Mouse (Mus musculus) frontal cortex, postnatal 14 days (tissue): ENCODE measurements around the gene Rassf1.
"Not testable (repeated sequence)": the region's sequence is repeated elsewhere in the genome, so short reads cannot be mapped to it uniquely, and the experiment has no call there.

Source experiments
- DNase-seq, 2 experiments: peaks; one replicate each; pipeline ENCODE4 v3.0.0; 2022; ENCODE audit warnings: low spot score in 2 of 2

Gene Rassf1

GRCm38 (mm10) chr9:107555701-107556100 lies 4.3 kb downstream of the Rassf1 start:
- DNase-seq = no peak

GRCm38 (mm10) chr9:107556346-107556745 lies 5.0 kb downstream of the Rassf1 start:
- DNase-seq = no peak

GRCm38 (mm10) chr9:107563029-107563581 lies 11.8 kb downstream of the Rassf1 start, which contains the start of gene Tusc2:
Tusc2 (plus strand) TSS chr9:107563255.
- peak; percentile 92 to 93 for DNase-seq

- not testable (repeated sequence) for DNase-seq
These were observed 14.2 kb downstream of the Rassf1 start for GRCm38 (mm10) chr9:107565556-107565955.

GRCm38 (mm10) chr9:107566041-107566709 lies 14.8 kb downstream of the Rassf1 start:
- peak in 1 of 2 experiments; percentile 68 for DNase-seq

- DNase-seq = no peak
These were observed 15.5 kb downstream of the Rassf1 start for GRCm38 (mm10) chr9:107566855-107567254.

GRCm38 (mm10) chr9:107567702-107568319 lies 16.5 kb downstream of the Rassf1 start, which contains the start of gene Hyal2:
Hyal2 (plus strand) TSS chr9:107567945.
- no peak for DNase-seq

- DNase-seq = peak; percentile 69 to 73
These were observed 17.2 kb downstream of the Rassf1 start for GRCm38 (mm10) chr9:107568331-107569261.

GRCm38 (mm10) chr9:107569270-107569669 lies 17.9 kb downstream of the Rassf1 start:
- no peak for DNase-seq

GRCm38 (mm10) chr9:107570016-107570415 lies 18.7 kb downstream of the Rassf1 start:
- no peak for DNase-seq

- no peak for DNase-seq
These were observed 19.5 kb downstream of the Rassf1 start for GRCm38 (mm10) chr9:107570845-107571244.

- no peak for DNase-seq
These were observed 20.4 kb downstream of the Rassf1 start for GRCm38 (mm10) chr9:107571534-107572326.

- DNase-seq = no peak
These were observed 20.9 kb downstream of the Rassf1 start for GRCm38 (mm10) chr9:107572327-107572662.

- DNase-seq = not testable (repeated sequence)
These were observed 22.4 kb downstream of the Rassf1 start for GRCm38 (mm10) chr9:107573774-107574173.

- no peak for DNase-seq
These were observed 24.4 kb downstream of the Rassf1 start for GRCm38 (mm10) chr9:107575579-107576356.

GRCm38 (mm10) chr9:107576357-107577107 lies 25.2 kb downstream of the Rassf1 start, which contains the start of gene Hyal1:
Hyal1 (plus strand) TSS chr9:107576927.
- DNase-seq = no peak

GRCm38 (mm10) chr9:107577871-107578270 lies 26.5 kb downstream of the Rassf1 start:
- no peak for DNase-seq

GRCm38 (mm10) chr9:107578587-107578986 lies 27.2 kb downstream of the Rassf1 start, which contains the start of gene Naa80:
Naa80 (plus strand) TSS chr9:107578887.
- DNase-seq = no peak
